Mouse (Mus musculus) adrenal gland, postnatal 25 days (tissue): ENCODE data around the gene Hspb6. TPM values are rescaled to one million over a fixed set of nuclear protein-coding genes. Genes with fewer than 3 reads are reported as not detected.

Source experiments
- DNase-seq: peaks from one replicate; pipeline ENCODE4 v3.0.0; 2021; ENCODE audit warnings: mixed read lengths
- total RNA-seq: library from RNA; stranded (reverse); gene quantifications from 2 replicates; pipeline ENCODE4 v1.2.3, GENCODE M21; 2021

Gene Hspb6
- total RNA-seq, 1 experiment from 2014 or later = 33.5 TPM

GRCm38 (mm10) chr7:30553021-30553589 is 1.1 kb downstream of the Hspb6 start:
- DNase-seq = peak; percentile 77

- no peak for DNase-seq
These were observed 2.0 kb downstream of the Hspb6 start for GRCm38 (mm10) chr7:30553810-30554584.

GRCm38 (mm10) chr7:30556894-30557536 is 5.0 kb downstream of the Hspb6 start:
- no peak for DNase-seq

- no peak for DNase-seq
These were observed 6.0 kb downstream of the Hspb6 start for GRCm38 (mm10) chr7:30557901-30558514.

GRCm38 (mm10) chr7:30558656-30559442 is 6.9 kb downstream of the Hspb6 start:
- DNase-seq = no peak

- DNase-seq = peak; percentile 94
These were observed 7.5 kb downstream of the Hspb6 start, which contains the start of gene Lin37 for GRCm38 (mm10) chr7:30559443-30559954. Lin37 (minus strand) TSS chr7:30559838.

- no peak for DNase-seq
These were observed 8.3 kb downstream of the Hspb6 start for GRCm38 (mm10) chr7:30560296-30560695.

GRCm38 (mm10) chr7:30562526-30563116 is 10.6 kb downstream of the Hspb6 start:
- no peak for DNase-seq

- peak; percentile 96 for DNase-seq
These were observed 11.3 kb downstream of the Hspb6 start, which contains the start of the genes U2af1l4, Gm49396 and Psenen for GRCm38 (mm10) chr7:30563117-30563905. U2af1l4 (plus strand) TSS chr7:30563301. Gm49396 (plus strand) TSS chr7:30563344. Psenen (minus strand) TSS chr7:30563627.

- no peak for DNase-seq
These were observed 11.9 kb downstream of the Hspb6 start for GRCm38 (mm10) chr7:30563906-30564280.

GRCm38 (mm10) chr7:30564970-30565571 is 13.1 kb downstream of the Hspb6 start, which contains the start of gene Igflr1:
Igflr1 (plus strand) TSS chr7:30565427.
- peak; percentile 1 for DNase-seq

- DNase-seq = no peak
These were observed 14.1 kb downstream of the Hspb6 start for GRCm38 (mm10) chr7:30566033-30566432.

GRCm38 (mm10) chr7:30567555-30567954 is 15.6 kb downstream of the Hspb6 start:
- DNase-seq = no peak

GRCm38 (mm10) chr7:30572389-30572788 is 20.4 kb downstream of the Hspb6 start:
- DNase-seq = no peak

GRCm38 (mm10) chr7:30572969-30573368 is 21.0 kb downstream of the Hspb6 start:
- peak; percentile 52 for DNase-seq

- no peak for DNase-seq
These were observed 28.0 kb downstream of the Hspb6 start for GRCm38 (mm10) chr7:30579950-30580349.

GRCm38 (mm10) chr7:30581547-30581946 is 29.6 kb downstream of the Hspb6 start:
- DNase-seq = no peak

- DNase-seq = no peak
These were observed 32.4 kb downstream of the Hspb6 start for GRCm38 (mm10) chr7:30584339-30584738.

- no peak for DNase-seq
These were observed 33.2 kb downstream of the Hspb6 start for GRCm38 (mm10) chr7:30585170-30585569.
